Mouse (Mus musculus) effector memory CD4-positive, alpha-beta T cell, adult 5 months (primary cell): ENCODE data around the gene Oxsr1. TPM values are rescaled to one million over a fixed set of nuclear protein-coding genes. Genes with fewer than 3 reads are reported as not detected.

Experiments used
- polyA plus RNA-seq: library from polyadenylated mRNA; unstranded; fragments of 100-300 nt; shearing (Covaris generic); gene quantifications from one replicate; pipeline ENCODE4 v1.2.1, GENCODE M21; 2017

Oxsr1 gene
- 31.7 TPM for polyA plus RNA-seq

GRCm38 (mm10) chr9:119322289-119323259 lies at the start of gene Oxsr1:
Oxsr1 (minus strand) TSS chr9:119322427.

GRCm38 (mm10) chr9:119365284-119365683 lies 43.1 kb upstream of the Oxsr1 start, which contains the start of gene Slc22a14:
Slc22a14 (minus strand) TSS chr9:119365553.

GRCm38 (mm10) chr9:119357331-119358057 lies 35.3 kb upstream of the Oxsr1 start, which contains the start of gene Xylb:
Xylb (plus strand) TSS chr9:119357381.

DNA sequence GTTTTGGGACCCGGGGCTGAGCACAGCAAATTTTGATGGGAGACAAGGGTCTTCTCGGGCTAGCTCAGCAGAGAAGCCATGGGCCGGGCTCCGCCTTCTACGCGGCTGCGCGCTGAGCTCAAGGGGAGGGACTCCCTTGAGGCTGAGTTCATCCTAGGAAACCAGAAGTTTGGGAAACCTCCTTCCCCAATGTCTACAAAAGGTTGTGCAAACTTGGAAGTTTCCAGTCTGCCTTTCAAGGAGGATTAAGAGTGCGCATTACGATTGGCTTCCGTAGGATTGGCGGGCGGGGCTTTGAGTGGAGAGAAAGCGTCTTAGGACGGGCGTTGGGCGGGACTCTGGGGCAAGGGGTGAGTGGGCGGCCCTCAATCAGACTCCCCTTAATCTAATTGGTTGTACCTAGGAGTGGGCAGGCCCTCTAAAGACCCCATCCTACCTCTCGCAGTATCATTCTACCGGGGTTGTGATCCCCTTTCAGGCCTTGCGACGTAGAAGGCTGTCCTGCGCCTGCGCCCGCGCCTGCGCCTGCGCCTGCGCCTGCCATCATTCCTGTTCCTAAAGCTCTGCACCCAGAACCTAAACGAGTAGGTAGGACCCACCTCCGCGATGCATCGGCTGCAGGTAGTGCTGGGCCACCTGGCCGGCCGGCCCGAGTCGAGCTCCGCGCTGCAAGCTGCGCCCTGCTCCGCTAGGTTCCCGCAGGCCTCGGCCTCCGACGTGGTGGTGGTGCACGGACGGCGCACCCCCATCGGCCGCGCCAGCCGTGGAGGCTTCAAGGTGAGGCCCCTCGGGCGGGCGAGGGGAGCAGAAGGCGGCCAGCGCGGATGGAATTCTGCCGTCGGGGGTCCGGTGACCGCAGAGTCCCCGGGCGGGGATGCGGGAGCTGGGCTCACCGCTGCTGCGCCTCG lies 18.9 kb upstream of the Oxsr1 start, which contains the start of gene Myd88:
TSS of gene Myd88 (minus strand) at position 503 of the 908 bp plus-strand sequence.

DNA sequence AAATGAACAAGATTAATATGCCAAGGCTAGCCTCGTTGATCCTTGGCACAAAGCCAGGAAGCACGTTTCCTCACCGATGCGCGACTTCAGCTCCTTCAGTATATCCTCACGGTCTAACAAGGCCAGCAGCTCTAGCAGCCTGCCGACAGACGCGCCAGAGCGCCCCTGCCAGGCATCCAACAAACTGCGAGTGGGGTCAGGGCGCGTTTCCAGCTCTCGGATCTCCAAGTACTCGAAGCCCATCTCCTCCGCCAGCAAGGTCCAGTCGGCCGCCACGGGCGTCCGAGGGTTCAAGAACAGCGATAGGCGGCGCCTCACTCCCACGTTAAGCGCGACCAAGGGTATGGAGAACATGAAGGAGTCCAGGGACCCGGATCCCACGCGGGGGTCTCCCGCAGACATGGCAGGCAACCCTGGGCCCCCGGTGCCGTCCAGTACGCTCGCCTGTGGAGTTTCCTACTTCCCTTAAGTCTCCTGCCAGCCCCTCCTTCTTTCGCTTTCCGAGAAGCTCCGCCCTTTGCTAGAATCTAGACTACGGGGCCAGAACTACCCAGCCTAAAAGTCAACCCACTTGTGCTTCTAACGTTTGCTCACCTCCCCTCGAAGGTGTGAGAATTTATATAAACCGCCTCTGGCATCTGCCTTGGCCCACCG lies 17.5 kb upstream of the Oxsr1 start, which contains the start of gene Acaa1a:
TSS of gene Acaa1a (plus strand) at position 119 of the 654 bp plus-strand sequence.

GRCm38 (mm10) chr9:119208998-119209397 lies 113.2 kb downstream of the Oxsr1 start, which contains the start of gene Slc22a13:
Slc22a13 (minus strand) TSS chr9:119209098.

Other genes starting within 250 kb of the Oxsr1 start
- gene Plcd1, start 228.9 kb downstream of the Oxsr1 start, polyA plus RNA-seq: 2.0 TPM
- gene Dlec1, start 219.9 kb downstream of the Oxsr1 start, polyA plus RNA-seq: 0.16 TPM
- not detected for gene Acaa1b, start 165.3 kb downstream of the Oxsr1 start, polyA plus RNA-seq
- gene Gm47289, start 163.3 kb downstream of the Oxsr1 start, polyA plus RNA-seq: not detected
- gene Slc22a13, start 113.3 kb downstream of the Oxsr1 start, polyA plus RNA-seq: not detected
- gene Acaa1a, start 17.2 kb upstream of the Oxsr1 start, polyA plus RNA-seq: 75.7 TPM
- gene Myd88, start 19.0 kb upstream of the Oxsr1 start, polyA plus RNA-seq: 48.8 TPM
- 0.84 TPM for gene Xylb, start 35.0 kb upstream of the Oxsr1 start, polyA plus RNA-seq
- gene Slc22a14, start 43.1 kb upstream of the Oxsr1 start, polyA plus RNA-seq: not detected
- gene Acvr2b, start 79.7 kb upstream of the Oxsr1 start, polyA plus RNA-seq: 0.47 TPM
- gene Exog, start 122.5 kb upstream of the Oxsr1 start, polyA plus RNA-seq: 5.5 TPM